Mouse (Mus musculus): ENCODE results near the gene Lrrtm4. TPM values are rescaled to one million over a fixed set of nuclear protein-coding genes. Genes with fewer than 3 reads are reported as not detected.

Gene Lrrtm4
- polyA plus RNA-seq, 1 experiment from 2014 or later: not detected

- H3K4me3 ChIP-seq (ENCODE audit: inconsistent target): no peak overlapping the region
- H3K79me2 ChIP-seq (ENCODE audit: inconsistent target): no peaks in the 10 kb centered on the region
- H3K27ac ChIP-seq: no peak overlapping the region
- 58% methylated on average over 2 of the region's 5 CpGs for WGBS (ENCODE audit: missing documents)
- no peaks in the 10 kb centered on the region for H3K36me3 ChIP-seq (ENCODE audit: inconsistent target)
Measured at GRCm38 (mm10) chr6:80720468-80720867, 701.8 kb downstream of the Lrrtm4 start.

- no peaks in the 10 kb centered on the region for H3K79me2 ChIP-seq (ENCODE audit: inconsistent target)
- no peaks in the 10 kb centered on the region for H3K36me3 ChIP-seq (ENCODE audit: inconsistent target)
- H3K27ac ChIP-seq: no peak overlapping the region
- no peak overlapping the region for H3K4me3 ChIP-seq (ENCODE audit: inconsistent target)
- WGBS (ENCODE audit: missing documents): 96% methylated on average over 3 of the region's 3 CpGs
Measured at GRCm38 (mm10) chr6:80733416-80733815, 714.7 kb downstream of the Lrrtm4 start.

DNA sequence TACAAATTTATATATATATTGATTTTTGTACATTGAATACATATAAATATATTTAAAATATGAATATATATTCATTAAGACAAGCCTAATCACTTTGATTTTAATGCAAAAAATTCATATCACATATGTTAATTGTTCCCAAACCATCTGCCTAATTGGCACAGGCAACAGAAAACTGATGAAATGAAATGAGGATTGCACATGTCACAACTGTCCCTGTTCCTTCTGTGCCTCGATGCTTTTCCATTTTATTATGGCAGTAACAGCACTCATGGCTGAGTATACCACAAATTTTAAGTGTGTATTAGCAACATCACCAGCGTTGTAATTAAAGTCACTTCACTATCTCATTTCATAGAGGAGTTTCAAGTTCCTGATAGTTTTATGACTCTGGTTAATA lies 732.1 kb downstream of the Lrrtm4 start:
- Histone ChIP-seq H3K79me2 (ENCODE audit: inconsistent target) (no peaks in the 10 kb centered on the region), H3K36me3 (ENCODE audit: inconsistent target) (no peaks in the 10 kb centered on the region), H3K4me3 (ENCODE audit: inconsistent target) (no peak overlapping the region), H3K27ac (no peak overlapping the region)
- 69% methylated on average over 2 of the region's 2 CpGs for WGBS (ENCODE audit: missing documents)

DNA sequence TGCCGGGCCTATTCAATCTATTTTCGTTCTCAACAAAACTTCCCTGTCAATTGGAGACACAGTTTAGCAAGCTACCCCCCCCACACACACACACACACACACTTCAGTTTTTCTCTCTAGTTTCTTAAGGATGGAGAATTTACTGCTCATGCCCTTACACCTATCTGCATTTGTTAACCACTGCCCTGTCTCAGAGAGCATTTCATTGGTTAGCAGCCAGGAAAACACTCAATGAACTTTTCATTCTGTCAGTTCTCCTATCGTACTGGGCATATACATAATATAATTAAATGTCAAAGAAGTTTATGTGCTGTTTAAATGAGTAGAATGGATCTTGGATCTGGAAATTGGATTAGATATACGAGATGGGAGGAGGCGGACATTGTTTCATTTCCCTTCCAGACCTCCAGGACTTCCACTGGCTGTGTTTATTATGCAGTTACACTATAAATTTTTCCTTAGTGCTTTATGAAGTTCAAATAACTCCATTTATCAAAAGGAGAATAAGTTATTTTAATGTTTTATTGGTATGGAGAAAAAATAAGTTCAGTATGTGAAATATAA lies 742.0 kb downstream of the Lrrtm4 start:
- Histone ChIP-seq H3K36me3 (ENCODE audit: inconsistent target) (no peaks in the 10 kb centered on the region), H3K27ac (no peak overlapping the region), H3K4me3 (ENCODE audit: inconsistent target) (no peak overlapping the region), H3K79me2 (ENCODE audit: inconsistent target) (no peaks in the 10 kb centered on the region)
- 94% methylated on average over 5 of the region's 5 CpGs for WGBS (ENCODE audit: missing documents)

GRCm38 (mm10) chr6:80786282-80786681 lies 767.6 kb downstream of the Lrrtm4 start:
- no peaks in the 10 kb centered on the region for H3K79me2 ChIP-seq (ENCODE audit: inconsistent target)
- no peaks in the 10 kb centered on the region for H3K36me3 ChIP-seq (ENCODE audit: inconsistent target)
- H3K27ac ChIP-seq: no peak overlapping the region
- H3K4me3 ChIP-seq (ENCODE audit: inconsistent target): no peak overlapping the region

DNA sequence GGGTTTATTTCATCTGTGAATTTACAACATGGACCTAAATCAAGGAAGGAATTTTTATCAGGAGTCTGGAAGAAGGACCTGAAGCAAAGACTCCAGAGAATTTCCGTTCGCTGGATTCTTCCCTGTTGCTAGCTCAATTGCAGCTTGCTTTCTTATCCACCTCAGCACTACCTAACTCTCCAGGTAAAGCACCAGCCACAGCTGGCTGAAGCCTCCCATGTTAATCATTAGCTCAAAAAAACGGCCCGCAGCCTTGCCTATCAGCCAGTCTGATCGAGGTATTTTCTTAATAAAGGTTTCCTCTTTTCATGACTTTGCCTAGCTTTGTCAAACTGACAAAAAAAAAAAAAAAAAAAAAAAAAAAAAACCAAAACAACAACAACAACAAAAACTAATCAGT lies 805.1 kb downstream of the Lrrtm4 start:
- H3K27ac ChIP-seq: no peak overlapping the region
- 85% methylated on average over 4 of the region's 5 CpGs for WGBS (ENCODE audit: missing documents)

GRCm38 (mm10) chr6:80839784-80840183 lies 821.1 kb downstream of the Lrrtm4 start:
- no peak overlapping the region for H3K4me3 ChIP-seq (ENCODE audit: inconsistent target)
- 86% methylated on average over 2 of the region's 2 CpGs for WGBS (ENCODE audit: missing documents)

More for the DNA sequence above, 805.1 kb downstream of the Lrrtm4 start:
- Histone ChIP-seq H3K36me3 (ENCODE audit: inconsistent target) (no peaks in the 10 kb centered on the region), H3K4me3 (ENCODE audit: inconsistent target) (no peak overlapping the region), H3K79me2 (ENCODE audit: inconsistent target) (no peaks in the 10 kb centered on the region)

DNA sequence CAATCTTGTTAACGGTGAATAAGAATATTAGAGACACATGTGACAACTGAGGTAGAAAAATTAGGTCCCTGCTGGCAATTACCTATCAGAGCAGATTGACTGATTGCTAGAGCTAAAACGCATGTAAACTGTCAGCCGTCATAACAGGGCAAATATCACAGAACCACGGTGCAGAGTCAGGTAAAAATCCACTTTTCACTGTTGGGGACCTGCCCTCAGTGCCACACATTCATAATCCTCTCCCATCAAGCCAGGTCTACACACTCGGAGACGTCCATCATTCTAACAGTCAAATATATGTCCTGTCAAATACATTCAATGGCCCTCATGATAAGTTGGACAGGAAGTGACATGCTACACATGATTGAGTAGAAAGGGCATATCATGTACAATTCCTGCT lies 826.6 kb downstream of the Lrrtm4 start:
- 72% methylated on average over 6 of the region's 6 CpGs for WGBS (ENCODE audit: missing documents)
- no peak overlapping the region for H3K4me3 ChIP-seq (ENCODE audit: inconsistent target)
- no peak overlapping the region for H3K27ac ChIP-seq
- H3K36me3 ChIP-seq (ENCODE audit: inconsistent target): no peaks in the 10 kb centered on the region
- no peaks in the 10 kb centered on the region for H3K79me2 ChIP-seq (ENCODE audit: inconsistent target)

More at GRCm38 (mm10) chr6:80839784-80840183, 821.1 kb downstream of the Lrrtm4 start:
- Histone ChIP-seq H3K27ac (no peak overlapping the region), H3K79me2 (ENCODE audit: inconsistent target) (no peaks in the 10 kb centered on the region), H3K36me3 (ENCODE audit: inconsistent target) (no peaks in the 10 kb centered on the region)

- 85% methylated on average over 13 of the region's 13 CpGs for WGBS (ENCODE audit: missing documents)
- Histone ChIP-seq H3K4me3 (ENCODE audit: inconsistent target) (no peak overlapping the region), H3K79me2 (ENCODE audit: inconsistent target) (no peaks in the 10 kb centered on the region), H3K27ac (no peak overlapping the region), H3K36me3 (ENCODE audit: inconsistent target) (no peaks in the 10 kb centered on the region)
Measured at GRCm38 (mm10) chr6:80856910-80857543, 838.4 kb downstream of the Lrrtm4 start.

Other genes with a start within 250 kb of the Lrrtm4 start
- not detected in 3 replicates for gene Gm20594, start 201.0 kb upstream of the Lrrtm4 start, polyA plus RNA-seq (2018)

Data from macrophage (primary cell).